ENCODE assay signal across 9 mouse cellular contexts in the genomic region with DNA sequence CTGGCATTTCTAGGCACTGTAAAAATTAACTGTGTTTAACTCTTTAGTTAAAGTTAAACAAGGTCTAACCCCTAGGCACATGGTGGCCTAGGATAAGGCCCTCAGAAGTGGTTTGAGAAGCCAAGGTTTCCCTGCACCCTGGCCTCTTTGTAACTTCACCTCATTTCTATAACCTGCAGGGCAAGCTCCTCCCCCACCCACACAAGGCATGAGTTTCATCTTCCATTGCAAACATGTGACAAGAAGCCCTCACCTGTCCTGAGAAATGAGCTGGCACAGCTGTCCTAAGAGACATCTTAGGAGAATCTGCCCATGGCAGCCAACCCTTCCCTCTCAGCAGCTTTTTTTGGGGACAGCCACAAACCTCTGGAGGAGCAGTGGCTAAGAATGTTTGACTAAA. TPM values are rescaled to one million over a fixed set of nuclear protein-coding genes. Genes with fewer than 3 reads are reported as not detected.
A peak's percentile ranks its signal among the peaks of the same experiment; 100 is the strongest.
DNase-seq lines count a peak whose midpoint lies in the region; ATAC-seq lines count a peak whose summit lies in the region.
"Had no signal": no experiment of that assay in that cellular context is flagged by ENCODE, and none has a peak within 500 bp of the region (broad histone marks: within the 10 kb centered on the region; RNA-seq: fewer than 3 reads in every experiment).

No protein-coding gene starts in this region.

- no peak for ATAC-seq in heart, embryonic 13.5 days (ENCODE audit: extremely low read depth, insufficient number of reproducible peaks, low FRiP score, low TSS enrichment)
- ATAC-seq in intestine, embryonic 16.5 days: no peak
- no peak for ATAC-seq in midbrain, embryonic 13.5 days
- no peak for ATAC-seq in activated CD4-positive, CD25-positive, alpha-beta regulatory T cell, adult 4 months

- no peaks in the 10 kb centered on the region for H3K9me3 ChIP-seq in heart, embryonic 13.5 days
- no peaks in the 10 kb centered on the region for H3K9me3 ChIP-seq in embryonic facial prominence, embryonic 10.5 days
- no peaks in the 10 kb centered on the region for H3K9me3 ChIP-seq in intestine, embryonic 16.5 days (ENCODE audit: control insufficient read depth, low read length)
- no peaks in the 10 kb centered on the region for H3K9me3 ChIP-seq in midbrain, embryonic 13.5 days

- H3K4me2 ChIP-seq in heart, embryonic 13.5 days: peak overlapping the region; percentile 95
- H3K4me2 ChIP-seq in intestine, embryonic 16.5 days (ENCODE audit: low read depth, low read length): peak overlapping the region; percentile 91
- peak overlapping the region; percentile 91 for H3K4me2 ChIP-seq in midbrain, embryonic 13.5 days (replicated peaks)

- no peak overlapping the region for H3K27ac ChIP-seq in heart, embryonic 13.5 days (replicated peaks)
- H3K27ac ChIP-seq in embryonic facial prominence, embryonic 10.5 days (replicated peaks): no peak overlapping the region
- peak overlapping the region; percentile 57 for H3K27ac ChIP-seq in intestine, embryonic 16.5 days (ENCODE audit: low read length)
- no peak overlapping the region for H3K27ac ChIP-seq in midbrain, embryonic 13.5 days

- DNase-seq in heart, adult 8-10 months (ENCODE audit: low spot score): no peak
- DNase-seq in embryonic facial prominence, embryonic 10.5 days (ENCODE audit: low spot score): no peak
- DNase-seq in cerebellum, adult 11 months: no peak
- DNase-seq in adrenal gland, postnatal 10 days: no peak
- DNase-seq: thymus, postnatal 25 days had no signal

- no peaks in the 10 kb centered on the region for H3K27me3 ChIP-seq in heart, embryonic 13.5 days (replicated peaks)
- H3K27me3 ChIP-seq in embryonic facial prominence, embryonic 10.5 days (replicated peaks; ENCODE audit: low read depth, poor library complexity, severe bottlenecking): peaks cover 14% of the 10 kb centered on the region
- H3K27me3 ChIP-seq in intestine, embryonic 16.5 days (replicated peaks; ENCODE audit: control insufficient read depth, insufficient read depth, low read length): no peaks in the 10 kb centered on the region
- H3K27me3 ChIP-seq in midbrain, embryonic 13.5 days: no peaks in the 10 kb centered on the region

- peak overlapping the region; percentile 94 for H3K9ac ChIP-seq in heart, embryonic 13.5 days
- H3K9ac ChIP-seq in intestine, embryonic 16.5 days (ENCODE audit: low read depth, low read length): peak overlapping the region; percentile 41; the same call in 1 of the 2 replicates
- H3K9ac ChIP-seq in midbrain, embryonic 13.5 days (replicated peaks): peak overlapping the region; percentile 91

- peak overlapping the region; percentile 79 for H3K4me3 ChIP-seq in heart, embryonic 13.5 days
- H3K4me3 ChIP-seq in embryonic facial prominence, embryonic 10.5 days: peak overlapping the region; percentile 87
- H3K4me3 ChIP-seq in intestine, embryonic 16.5 days (ENCODE audit: low read length): peak overlapping the region; percentile 82
- H3K4me3 ChIP-seq in midbrain, embryonic 13.5 days (replicated peaks): peak overlapping the region; percentile 91

- H3K36me3 ChIP-seq in heart, embryonic 13.5 days: no peaks in the 10 kb centered on the region
- H3K36me3 ChIP-seq in embryonic facial prominence, embryonic 10.5 days (replicated peaks): 0 out of 2 replicates have a peak, but pooled peaks cover 4% of the 10 kb centered on the region
- H3K36me3 ChIP-seq in intestine, embryonic 16.5 days (ENCODE audit: control insufficient read depth, insufficient read depth, low read length): no peaks in the 10 kb centered on the region
- H3K36me3 ChIP-seq in midbrain, embryonic 13.5 days: no peaks in the 10 kb centered on the region

- H3K4me1 ChIP-seq in heart, embryonic 13.5 days: peaks cover 62% of the 10 kb centered on the region
- H3K4me1 ChIP-seq in embryonic facial prominence, embryonic 10.5 days: peaks cover 58% of the 10 kb centered on the region
- H3K4me1 ChIP-seq in intestine, embryonic 16.5 days (ENCODE audit: control insufficient read depth, insufficient read depth, low read length): peaks cover 41% of the 10 kb centered on the region
- peaks cover 50% of the 10 kb centered on the region for H3K4me1 ChIP-seq in midbrain, embryonic 13.5 days (replicated peaks)

RNA-seq across cellular contexts. Expression of gene Tspan14, which starts 1.7 kb away (rescaled TPM):
- polyA plus RNA-seq in heart, embryonic 13.5 days (2015; fragmentation: Nextera tagmentation; extraction: Ambion mirVana): 40.8 and 42.0 TPM in 2 replicates
- 10 to 100 TPM in 2 of 4 experiments, 1 to 10 TPM in 2; 9.8 to 18.6 (median 10.8) TPM for total RNA-seq in heart, adult 8-10 months (2022)
- polyA plus RNA-seq in embryonic facial prominence, embryonic 10.5 days (2016; fragmentation: Nextera tagmentation; extraction: Ambion mirVana): 88.1 and 92.5 TPM in 2 replicates
- polyA plus RNA-seq in intestine, embryonic 16.5 days (2015; fragmentation: Nextera tagmentation; extraction: Ambion mirVana): 65.0 and 65.6 TPM in 2 replicates
- 79.7 and 80.4 TPM in 2 replicates for polyA plus RNA-seq in midbrain, embryonic 13.5 days (2015; fragmentation: Nextera tagmentation; extraction: Ambion mirVana)
- polyA plus RNA-seq in activated CD4-positive, CD25-positive, alpha-beta regulatory T cell, adult 4 months (2017; shearing (Covaris generic)): 10 to 100 TPM; 56.8 to 58.3 TPM
- 10 to 100 TPM; 50.0 to 53.8 TPM for total RNA-seq in adrenal gland, postnatal 10 days (2021)

RNA-seq across cellular contexts. Expression of gene Fam213a, which starts 48.7 kb away (rescaled TPM):
- 48.6 and 50.4 TPM in 2 replicates for polyA plus RNA-seq in heart, embryonic 13.5 days (2015; fragmentation: Nextera tagmentation; extraction: Ambion mirVana)
- 10 to 100 TPM; 24.7 to 39.2 (median 28.2) TPM for total RNA-seq in heart, adult 8-10 months (2022)
- polyA plus RNA-seq in embryonic facial prominence, embryonic 10.5 days (2016; fragmentation: Nextera tagmentation; extraction: Ambion mirVana): 36.6 and 40.1 TPM in 2 replicates
- 72.4 and 81.8 TPM in 2 replicates for polyA plus RNA-seq in intestine, embryonic 16.5 days (2015; fragmentation: Nextera tagmentation; extraction: Ambion mirVana)
- polyA plus RNA-seq in midbrain, embryonic 13.5 days (2015; fragmentation: Nextera tagmentation; extraction: Ambion mirVana): 66.9 and 67.2 TPM in 2 replicates
- polyA plus RNA-seq in activated CD4-positive, CD25-positive, alpha-beta regulatory T cell, adult 4 months (2017; shearing (Covaris generic)): 1 to 10 TPM; 8.5 to 9.2 TPM
- total RNA-seq in adrenal gland, postnatal 10 days (2021): 100 to 1,000 TPM; 230 to 232 TPM

Comparison
In these comparisons a context has a peak if more than half of its experiments do, and no peak if none do; other contexts are left out.
1. H3K9ac ChIP-seq: peak in every context shown above with its lines; median percentile 94 in heart, embryonic 13.5 days; 91 in midbrain, embryonic 13.5 days; 41 in intestine, embryonic 16.5 days.